12 mouse cellular contexts compared by ENCODE assay signal in genomic region chrX:11512439-11512838, GRCm38 (mm10).
DNase-seq lines count a peak whose midpoint lies in the region; ATAC-seq lines count a peak whose summit lies in the region.
"Had no signal": no experiment of that assay in that cellular context is flagged by ENCODE, and none has a peak within 500 bp of the region (broad histone marks: within the 10 kb centered on the region; RNA-seq: fewer than 3 reads in every experiment).

No protein-coding gene starts in this region.

- H3K9ac ChIP-seq in hindbrain, embryonic 14.5 days, result no peak overlapping the region
- no peak overlapping the region for H3K9ac ChIP-seq in hindbrain, embryonic 16.5 days (ENCODE audit: low read depth, low read length)
- H3K9ac ChIP-seq in heart, embryonic 13.5 days, result no peak overlapping the region
- H3K9ac ChIP-seq: forebrain, embryonic 12.5 days; midbrain, embryonic 12.5 days had no signal

- peaks cover 20% of the 10 kb centered on the region; the same call in 1 of the 2 replicates for H3K27me3 ChIP-seq in hindbrain, embryonic 14.5 days (ENCODE audit: control insufficient read depth, insufficient read depth, low read length)
- no peaks in the 10 kb centered on the region for H3K27me3 ChIP-seq in hindbrain, embryonic 16.5 days (replicated peaks; ENCODE audit: control insufficient read depth, insufficient read depth, low read length)
- H3K27me3 ChIP-seq in heart, embryonic 13.5 days (replicated peaks), result peaks cover 26% of the 10 kb centered on the region

- no peak overlapping the region for H3K4me3 ChIP-seq in hindbrain, embryonic 14.5 days (replicated peaks; ENCODE audit: low read length)
- H3K4me3 ChIP-seq in hindbrain, embryonic 16.5 days (ENCODE audit: low read length), result no peak overlapping the region
- H3K4me3 ChIP-seq in heart, embryonic 13.5 days, result no peak overlapping the region
- H3K4me3 ChIP-seq: forebrain, embryonic 12.5 days; midbrain, embryonic 12.5 days had no signal

- DNase-seq in hindbrain, embryonic 14.5 days (ENCODE audit: low spot score), result peak; percentile 41
- DNase-seq in adrenal gland, adult 8-10 months, result peak; percentile 25
- peak; percentile 39 to 51 for DNase-seq in kidney, postnatal 36 days
- no peak for DNase-seq in thymus, postnatal 4 days
- DNase-seq in cerebellum, adult 8-10 months, result no peak
- DNase-seq: layer of hippocampus, adult 9-11 months; right cerebral cortex, postnatal 4 days had no signal

- no peak overlapping the region for H3K4me2 ChIP-seq in hindbrain, embryonic 14.5 days (replicated peaks)
- no peak overlapping the region for H3K4me2 ChIP-seq in hindbrain, embryonic 16.5 days (ENCODE audit: low read length)
- H3K4me2 ChIP-seq in heart, embryonic 13.5 days, result no peak overlapping the region
- H3K4me2 ChIP-seq: forebrain, embryonic 12.5 days; midbrain, embryonic 12.5 days had no signal

- no peaks in the 10 kb centered on the region for H3K9me3 ChIP-seq in hindbrain, embryonic 14.5 days (ENCODE audit: control insufficient read depth, low read length)
- no peaks in the 10 kb centered on the region for H3K9me3 ChIP-seq in hindbrain, embryonic 16.5 days (ENCODE audit: control insufficient read depth, low read length)
- H3K9me3 ChIP-seq in heart, embryonic 13.5 days, result no peaks in the 10 kb centered on the region
- H3K9me3 ChIP-seq: forebrain, embryonic 12.5 days; midbrain, embryonic 12.5 days had no signal

- no peak overlapping the region; the same call in 1 of the 2 replicates for H3K27ac ChIP-seq in hindbrain, embryonic 14.5 days
- no peak overlapping the region for H3K27ac ChIP-seq in hindbrain, embryonic 16.5 days (ENCODE audit: low read depth, low read length)
- 0 out of 2 replicates have a peak overlapping the region, but pooled peaks have one; percentile 15 for H3K27ac ChIP-seq in heart, embryonic 13.5 days (replicated peaks)
- H3K27ac ChIP-seq: forebrain, embryonic 12.5 days; midbrain, embryonic 12.5 days had no signal

- no peaks in the 10 kb centered on the region for H3K36me3 ChIP-seq in hindbrain, embryonic 14.5 days (replicated peaks; ENCODE audit: control insufficient read depth, insufficient read depth)
- no peaks in the 10 kb centered on the region for H3K36me3 ChIP-seq in hindbrain, embryonic 16.5 days (ENCODE audit: control insufficient read depth, insufficient read depth, low read length)
- H3K36me3 ChIP-seq in heart, embryonic 13.5 days, result no peaks in the 10 kb centered on the region
- H3K36me3 ChIP-seq: forebrain, embryonic 12.5 days; midbrain, embryonic 12.5 days had no signal

- ATAC-seq in hindbrain, embryonic 14.5 days (ENCODE audit: low FRiP score), result peak; percentile 31; the same call in 1 of the 2 replicates
- ATAC-seq in hindbrain, embryonic 16.5 days, result no peak; the same call in 1 of the 2 replicates
- ATAC-seq in heart, embryonic 13.5 days (ENCODE audit: extremely low read depth, insufficient number of reproducible peaks, low FRiP score, low TSS enrichment), result no peak
- ATAC-seq in cerebellum, adult (ENCODE audit: insufficient number of reproducible peaks, low FRiP score, low TSS enrichment), result no peak

- no peaks in the 10 kb centered on the region for H3K4me1 ChIP-seq in hindbrain, embryonic 14.5 days (replicated peaks; ENCODE audit: control insufficient read depth, insufficient read depth, low read length)
- no peaks in the 10 kb centered on the region for H3K4me1 ChIP-seq in hindbrain, embryonic 16.5 days (ENCODE audit: control insufficient read depth, insufficient read depth, low read depth, low read length)
- peaks cover 7% of the 10 kb centered on the region for H3K4me1 ChIP-seq in heart, embryonic 13.5 days
- H3K4me1 ChIP-seq: forebrain, embryonic 12.5 days had no signal

- 24% methylated on average over 5 of the region's 5 CpGs for WGBS in hindbrain, embryonic 14.5 days
- WGBS in hindbrain, embryonic 16.5 days, result 25% methylated on average over 5 of the region's 5 CpGs
- WGBS in heart, embryonic 13.5 days, result 65% methylated on average over 5 of the region's 5 CpGs

Comparison
In these comparisons a context has a peak if more than half of its experiments do, and no peak if none do; other contexts are left out.
1. DNase-seq: peak in hindbrain, embryonic 14.5 days (single experiment), adrenal gland, adult 8-10 months (single experiment) and kidney, postnatal 36 days (2 of 2); none in thymus, postnatal 4 days (single experiment) and cerebellum, adult 8-10 months (single experiment).